ENCODE assay signal across 9 mouse cellular contexts in the genomic region with DNA sequence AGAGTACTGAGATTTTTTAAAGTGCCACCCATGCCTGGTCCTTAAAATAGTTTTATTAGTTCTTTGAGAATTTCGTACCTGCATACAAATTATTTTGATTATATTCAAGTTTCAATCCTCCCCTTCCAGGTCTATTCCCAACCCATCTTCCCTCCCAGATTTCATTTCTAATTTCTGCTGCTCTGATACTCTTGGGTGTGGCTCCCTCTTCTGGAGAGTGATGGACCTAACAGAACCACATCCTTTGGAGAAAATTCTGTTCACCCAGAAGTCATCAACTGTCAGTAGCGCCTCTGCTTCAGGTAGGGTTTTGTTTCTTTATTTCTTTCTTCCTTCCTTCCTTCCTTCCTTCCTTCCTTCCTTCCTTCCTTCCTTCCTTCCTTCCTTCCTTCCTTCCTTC. TPM values are rescaled to one million over a fixed set of nuclear protein-coding genes. Genes with fewer than 3 reads are reported as not detected.
DNase-seq lines count a peak whose midpoint lies in the region.
"Had no signal": no experiment of that assay in that cellular context is flagged by ENCODE, and none has a peak within 500 bp of the region (broad histone marks: within the 10 kb centered on the region; RNA-seq: fewer than 3 reads in every experiment).

No protein-coding gene starts in this region.

- DNase-seq in heart, adult 18-20 months: peak; percentile 41 to 75
- DNase-seq in heart, postnatal 25 days (ENCODE audit: low spot score): no peak
- peak; percentile 45 for DNase-seq in right cerebral cortex, adult 18-20 months
- no peak for DNase-seq in right cerebral cortex, postnatal 36 days (ENCODE audit: low spot score in 2 of 2)
- DNase-seq in cerebellum, adult 9-10 months: peak; percentile 73
- DNase-seq in kidney, adult 9 months: peak; percentile 55
- peak; percentile 62 for DNase-seq in retina, adult 2 months (ENCODE audit: low read depth, low spot score)
- DNase-seq in spleen, postnatal 14 days (ENCODE audit: low spot score in 2 of 2): no peak

- intact Hi-C loops in heart, postnatal 25 days (cut with DNase I): loop anchor here (5.0 to 10.0 kb wide), 2 partner anchors 118 to 180 kb away; a partner anchor contains a TSS

RNA-seq across cellular contexts. Expression of a gene that starts 8.1 kb away (rescaled TPM):
- total RNA-seq in heart, adult 18-20 months (2021): 1 to 10 TPM; 1.3 to 1.5 TPM
- 1 to 10 TPM; 1.4 to 1.5 TPM for total RNA-seq in heart, postnatal 25 days (2021)

RNA-seq across cellular contexts. Expression of a gene that starts 47.3 kb away (rescaled TPM):
- 1 to 10 TPM; 1.1 to 2.2 TPM for total RNA-seq in heart, adult 18-20 months (2021)
- total RNA-seq in heart, postnatal 25 days (2021): 1 to 10 TPM; 1.6 to 1.8 TPM
- total RNA-seq: adrenal gland, adult 18-20 months had no signal

Comparison
In these comparisons a context has a peak if more than half of its experiments do, and no peak if none do; other contexts are left out.
1. DNase-seq: peak in heart, adult 18-20 months (2 of 2), right cerebral cortex, adult 18-20 months (single experiment), cerebellum, adult 9-10 months (single experiment), kidney, adult 9 months (single experiment) and retina, adult 2 months (single experiment); none in heart, postnatal 25 days (single experiment), right cerebral cortex, postnatal 36 days (0 of 2) and spleen, postnatal 14 days (0 of 2).